ENCODE assay signal across 17 mouse cellular contexts in the genomic region with DNA sequence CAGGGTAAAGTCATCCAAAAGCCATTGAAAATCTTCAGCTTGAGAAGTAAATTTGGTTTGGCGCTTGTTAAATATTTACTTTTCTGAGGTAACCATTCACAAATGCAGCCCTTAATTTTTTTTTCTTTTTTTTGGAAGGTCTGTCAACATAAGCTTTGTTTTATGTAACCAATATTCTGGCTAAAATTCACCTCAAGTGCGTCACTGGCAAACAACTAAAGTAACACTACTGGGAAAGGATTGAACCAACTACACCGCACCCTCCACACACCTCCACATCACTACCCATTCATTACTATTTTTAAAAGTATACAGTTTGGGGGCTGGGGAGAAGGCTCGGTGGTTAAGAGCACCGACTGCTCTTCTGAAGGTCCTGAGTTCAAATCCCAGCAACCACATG. TPM values are rescaled to one million over a fixed set of nuclear protein-coding genes. Genes with fewer than 3 reads are reported as not detected.
A peak's percentile ranks its signal among the peaks of the same experiment; 100 is the strongest.
DNase-seq lines count a peak whose midpoint lies in the region; ATAC-seq lines count a peak whose summit lies in the region.
"Had no signal": no experiment of that assay in that cellular context is flagged by ENCODE, and none has a peak within 500 bp of the region (broad histone marks: within the 10 kb centered on the region; RNA-seq: fewer than 3 reads in every experiment).

No protein-coding gene starts in this region.

- no peak overlapping the region for H3K4me3 ChIP-seq in heart, embryonic 14.5 days (ENCODE audit: control insufficient read depth in 1 of 2, insufficient read depth in 1 of 2, low read depth in 1 of 2, low read length in 2 of 2)
- no peak overlapping the region for H3K4me3 ChIP-seq in heart, embryonic 10.5 days
- H3K4me3 ChIP-seq in embryonic facial prominence, embryonic 14.5 days (ENCODE audit: low read depth, low read length), result no peak overlapping the region
- peak overlapping the region; percentile 79 for H3K4me3 ChIP-seq in intestine, embryonic 16.5 days (ENCODE audit: low read length)
- H3K4me3 ChIP-seq in lung, embryonic 16.5 days (ENCODE audit: low read length), result no peak overlapping the region

- ATAC-seq in heart, embryonic 14.5 days (ENCODE audit: insufficient number of reproducible peaks, insufficient read depth, low FRiP score, low read depth), result no peak
- no peak for ATAC-seq in embryonic facial prominence, embryonic 14.5 days (ENCODE audit: low read depth)
- ATAC-seq in intestine, embryonic 16.5 days, result no peak
- no peak for ATAC-seq in lung, embryonic 16.5 days (ENCODE audit: low read depth)
- no peak for ATAC-seq in megakaryocyte progenitor cell, adult 5-6 weeks (replicated peaks; ENCODE audit: poor library complexity)

- peaks cover 9 to 41% of the 10 kb centered on the region in 2 experiments for H3K4me1 ChIP-seq in heart, embryonic 14.5 days (ENCODE audit: control insufficient read depth in 2 of 2, insufficient read depth in 2 of 2, low read length in 2 of 2)
- peaks cover 31% of the 10 kb centered on the region for H3K4me1 ChIP-seq in heart, embryonic 10.5 days
- peaks cover 34% of the 10 kb centered on the region for H3K4me1 ChIP-seq in embryonic facial prominence, embryonic 14.5 days (ENCODE audit: control insufficient read depth, insufficient read depth, low read length)
- peaks cover 25% of the 10 kb centered on the region for H3K4me1 ChIP-seq in intestine, embryonic 16.5 days (ENCODE audit: control insufficient read depth, insufficient read depth, low read length)
- peaks cover 33% of the 10 kb centered on the region for H3K4me1 ChIP-seq in lung, embryonic 16.5 days (replicated peaks; ENCODE audit: control insufficient read depth, insufficient read depth, low read length)

- no peaks in the 10 kb centered on the region for H3K27me3 ChIP-seq in heart, embryonic 14.5 days (ENCODE audit: control insufficient read depth, insufficient read depth, low read length)
- H3K27me3 ChIP-seq in heart, embryonic 10.5 days (ENCODE audit: insufficient read depth, poor library complexity, severe bottlenecking), result peaks cover 19% of the 10 kb centered on the region
- no peaks in the 10 kb centered on the region for H3K27me3 ChIP-seq in embryonic facial prominence, embryonic 14.5 days (replicated peaks; ENCODE audit: control insufficient read depth, insufficient read depth, low read length)
- H3K27me3 ChIP-seq in intestine, embryonic 16.5 days (replicated peaks; ENCODE audit: control insufficient read depth, insufficient read depth, low read length), result no peaks in the 10 kb centered on the region
- no peaks in the 10 kb centered on the region for H3K27me3 ChIP-seq in lung, embryonic 16.5 days (ENCODE audit: control insufficient read depth, insufficient read depth, low read depth, low read length)
- H3K27me3 ChIP-seq: hindbrain, embryonic 15.5 days had no signal

- no peaks in the 10 kb centered on the region for H3K9me3 ChIP-seq in heart, embryonic 14.5 days (ENCODE audit: control insufficient read depth, low read length)
- no peaks in the 10 kb centered on the region for H3K9me3 ChIP-seq in heart, embryonic 10.5 days
- H3K9me3 ChIP-seq in embryonic facial prominence, embryonic 14.5 days (ENCODE audit: control insufficient read depth, low read length), result no peaks in the 10 kb centered on the region
- H3K9me3 ChIP-seq in intestine, embryonic 16.5 days (ENCODE audit: control insufficient read depth, low read length), result no peaks in the 10 kb centered on the region
- no peaks in the 10 kb centered on the region for H3K9me3 ChIP-seq in lung, embryonic 16.5 days (ENCODE audit: control insufficient read depth, low read length)
- H3K9me3 ChIP-seq: forebrain, embryonic 10.5 days; hindbrain, embryonic 15.5 days; neural tube, embryonic 15.5 days had no signal

- no peak overlapping the region for H3K27ac ChIP-seq in heart, embryonic 14.5 days (replicated peaks in 1 of 2; ENCODE audit: control insufficient read depth in 1 of 2, insufficient read depth in 1 of 2, low read depth in 2 of 2, low read length in 2 of 2)
- no peak overlapping the region for H3K27ac ChIP-seq in heart, embryonic 10.5 days
- H3K27ac ChIP-seq in embryonic facial prominence, embryonic 14.5 days (replicated peaks; ENCODE audit: low read depth, low read length), result no peak overlapping the region
- no peak overlapping the region for H3K27ac ChIP-seq in intestine, embryonic 16.5 days (ENCODE audit: low read length)
- 0 out of 2 replicates have a peak overlapping the region, but pooled peaks have one; percentile 17 for H3K27ac ChIP-seq in lung, embryonic 16.5 days (ENCODE audit: low read length)

- H3K36me3 ChIP-seq in heart, embryonic 14.5 days (ENCODE audit: control insufficient read depth, insufficient read depth, low read length), result peaks cover 4% of the 10 kb centered on the region
- peaks cover 1% of the 10 kb centered on the region; the same call in 1 of the 2 replicates for H3K36me3 ChIP-seq in heart, embryonic 10.5 days
- no peaks in the 10 kb centered on the region for H3K36me3 ChIP-seq in embryonic facial prominence, embryonic 14.5 days (ENCODE audit: control insufficient read depth, insufficient read depth, low read length)
- H3K36me3 ChIP-seq in intestine, embryonic 16.5 days (ENCODE audit: control insufficient read depth, insufficient read depth, low read length), result no peaks in the 10 kb centered on the region
- H3K36me3 ChIP-seq in lung, embryonic 16.5 days (ENCODE audit: control insufficient read depth, insufficient read depth, low read length), result peaks cover 3% of the 10 kb centered on the region; the same call in 1 of the 2 replicates
- H3K36me3 ChIP-seq: hindbrain, embryonic 15.5 days; neural tube, embryonic 15.5 days had no signal

- peak overlapping the region; percentile 70; the same call in 1 of the 2 replicates for H3K4me2 ChIP-seq in heart, embryonic 14.5 days (ENCODE audit: low read length)
- peak overlapping the region; percentile 64 for H3K4me2 ChIP-seq in embryonic facial prominence, embryonic 14.5 days (ENCODE audit: low read depth, low read length)
- H3K4me2 ChIP-seq in intestine, embryonic 16.5 days (ENCODE audit: low read depth, low read length), result peak overlapping the region; percentile 40; the same call in 1 of the 2 replicates
- no peak overlapping the region; the same call in 1 of the 2 replicates for H3K4me2 ChIP-seq in lung, embryonic 16.5 days (ENCODE audit: low read depth, low read length)

- H3K9ac ChIP-seq in heart, embryonic 14.5 days (ENCODE audit: low read length), result no peak overlapping the region
- H3K9ac ChIP-seq in embryonic facial prominence, embryonic 14.5 days (ENCODE audit: low read depth, low read length), result no peak overlapping the region
- H3K9ac ChIP-seq in intestine, embryonic 16.5 days (ENCODE audit: low read depth, low read length), result peak overlapping the region; percentile 68; the same call in 1 of the 2 replicates
- no peak overlapping the region for H3K9ac ChIP-seq in lung, embryonic 16.5 days (ENCODE audit: low read length)

- DNase-seq in heart, embryonic 10.5 days (ENCODE audit: low spot score), result no peak
- peak; percentile 50 for DNase-seq in embryonic facial prominence, embryonic 14.5 days (ENCODE audit: low spot score)
- DNase-seq in MN1 (ENCODE audit: low spot score), result no peak
- no peak for DNase-seq in cerebellum, adult 9-10 months
- DNase-seq: midbrain, embryonic 14.5 days; right cerebral cortex, adult 18-20 months; thymus, postnatal 4 days had no signal

- 91% methylated on average over 5 of the region's 5 CpGs for WGBS in heart, embryonic 14.5 days
- 92% methylated on average over 5 of the region's 5 CpGs for WGBS in heart, embryonic 10.5 days
- 80% methylated on average over 5 of the region's 5 CpGs for WGBS in embryonic facial prominence, embryonic 14.5 days
- WGBS in intestine, embryonic 16.5 days, result 45% methylated on average over 5 of the region's 5 CpGs
- 61% methylated on average over 5 of the region's 5 CpGs for WGBS in lung, embryonic 16.5 days

RNA-seq across cellular contexts. Expression of gene Oat, which starts 1.6 kb away (rescaled TPM):
- polyA plus RNA-seq in heart, embryonic 14.5 days (2014; fragmentation: Nextera tagmentation; extraction: Ambion mirVana), result 191 and 202 TPM in 2 replicates
- 148 and 160 TPM in 2 replicates for polyA plus RNA-seq in heart, embryonic 10.5 days (2016; fragmentation: Nextera tagmentation; extraction: Ambion mirVana)
- polyA plus RNA-seq in embryonic facial prominence, embryonic 14.5 days (2014; fragmentation: Nextera tagmentation; extraction: Ambion mirVana), result 268 and 274 TPM in 2 replicates
- 1,956 and 2,187 TPM in 2 replicates for polyA plus RNA-seq in intestine, embryonic 16.5 days (2015; fragmentation: Nextera tagmentation; extraction: Ambion mirVana)
- polyA plus RNA-seq in lung, embryonic 16.5 days (2015; fragmentation: Nextera tagmentation; extraction: Ambion mirVana), result 286 and 290 TPM in 2 replicates
- 92.6 and 99.4 TPM in 2 replicates for total RNA-seq in megakaryocyte progenitor cell, adult 5-6 weeks (2015)
- total RNA-seq in megakaryocyte progenitor cell, adult 5-6 weeks (2017), result 110 TPM in 2 replicates

RNA-seq across cellular contexts. Expression of gene Nkx1-2, which starts 24.8 kb away (rescaled TPM):
- polyA plus RNA-seq in heart, embryonic 14.5 days (2014; fragmentation: Nextera tagmentation; extraction: Ambion mirVana), result not detected in 2 replicates
- not detected in 2 replicates for polyA plus RNA-seq in heart, embryonic 10.5 days (2016; fragmentation: Nextera tagmentation; extraction: Ambion mirVana)
- polyA plus RNA-seq in embryonic facial prominence, embryonic 14.5 days (2014; fragmentation: Nextera tagmentation; extraction: Ambion mirVana), result not detected in 2 replicates
- 0.59 and 0.70 TPM in 2 replicates for polyA plus RNA-seq in intestine, embryonic 16.5 days (2015; fragmentation: Nextera tagmentation; extraction: Ambion mirVana)
- not detected in 2 replicates for polyA plus RNA-seq in lung, embryonic 16.5 days (2015; fragmentation: Nextera tagmentation; extraction: Ambion mirVana)
- total RNA-seq in megakaryocyte progenitor cell, adult 5-6 weeks (2015), result not detected in 2 replicates
- total RNA-seq in megakaryocyte progenitor cell, adult 5-6 weeks (2017), result not detected in 2 replicates
- total RNA-seq: gastrocnemius, adult 8-10 months had no signal
- polyA plus RNA-seq: heart, embryonic 16.5 days; large intestine, adult 2 months had no signal

RNA-seq across cellular contexts. Expression of gene Lhpp, which starts 35.8 kb away (rescaled TPM):
- polyA plus RNA-seq in heart, embryonic 14.5 days (2014; fragmentation: Nextera tagmentation; extraction: Ambion mirVana), result 29.7 and 35.0 TPM in 2 replicates
- polyA plus RNA-seq in heart, embryonic 10.5 days (2016; fragmentation: Nextera tagmentation; extraction: Ambion mirVana), result 17.4 and 19.3 TPM in 2 replicates
- polyA plus RNA-seq in embryonic facial prominence, embryonic 14.5 days (2014; fragmentation: Nextera tagmentation; extraction: Ambion mirVana), result 14.3 and 20.7 TPM in 2 replicates
- polyA plus RNA-seq in intestine, embryonic 16.5 days (2015; fragmentation: Nextera tagmentation; extraction: Ambion mirVana), result 47.8 and 54.7 TPM in 2 replicates
- 15.9 and 18.8 TPM in 2 replicates for polyA plus RNA-seq in lung, embryonic 16.5 days (2015; fragmentation: Nextera tagmentation; extraction: Ambion mirVana)
- 10.8 and 14.2 TPM in 2 replicates for total RNA-seq in megakaryocyte progenitor cell, adult 5-6 weeks (2015)
- 9.1 and 11.2 TPM in 2 replicates for total RNA-seq in megakaryocyte progenitor cell, adult 5-6 weeks (2017)
